Mouse (Mus musculus) heart, embryonic 11.5 days (tissue): ENCODE measurements around the gene Blvrb. TPM values are rescaled to one million over a fixed set of nuclear protein-coding genes. Genes with fewer than 3 reads are reported as not detected.

Source experiments
- ATAC-seq: fragments of 200-750 bp; cut with Nextera tagmentation; replicated peaks from 2 replicates; pipeline ENCODE4 v1.8.0; 2017; ENCODE audit warnings: moderate library complexity; ENCODE audit not compliant: insufficient number of reproducible peaks, low FRiP score, low TSS enrichment
- H3K27ac ChIP-seq: fragments of 300-500 bp; sonication (generic); 2 replicates; pipeline ENCODE4 v1.5.1; 2014; ENCODE audit warnings: mild to moderate bottlenecking, low read depth, low read length
- H3K27me3 ChIP-seq: fragments of 300-500 bp; sonication (generic); 2 replicates; pipeline ENCODE4 v1.6.1; 2014; ENCODE audit warnings: mild to moderate bottlenecking, low read length, mixed read lengths; ENCODE audit not compliant: control insufficient read depth, insufficient read depth
- H3K36me3 ChIP-seq: fragments of 300-500 bp; sonication (generic); 2 replicates; pipeline ENCODE4 v1.6.1; 2014; ENCODE audit warnings: mild to moderate bottlenecking, low read length, moderate library complexity, mixed read lengths; ENCODE audit not compliant: control insufficient read depth, insufficient read depth
- H3K4me1 ChIP-seq: fragments of 300-500 bp; sonication (generic); 2 replicates; pipeline ENCODE4 v1.6.1; 2014; ENCODE audit warnings: low read length; ENCODE audit not compliant: control insufficient read depth, insufficient read depth
- H3K4me2 ChIP-seq: fragments of 300-500 bp; sonication (generic); 2 replicates; pipeline ENCODE4 v1.6.1; 2014; ENCODE audit warnings: mild to moderate bottlenecking, moderate library complexity
- H3K4me3 ChIP-seq: fragments of 300-500 bp; sonication (generic); 2 replicates; pipeline ENCODE4 v1.5.1; 2014; ENCODE audit warnings: low read depth, low read length
- H3K9ac ChIP-seq: fragments of 300-500 bp; sonication (generic); 2 replicates; pipeline ENCODE4 v1.6.1; 2014; ENCODE audit warnings: mild to moderate bottlenecking, low read depth, low read length, moderate library complexity
- H3K9me3 ChIP-seq: fragments of 300-500 bp; sonication (generic); replicated peaks from 2 replicates; pipeline ENCODE4 v1.6.1; 2016; ENCODE audit warnings: low read length; ENCODE audit not compliant: control insufficient read depth
- WGBS: fragments of 180-500 bp; shearing (Covaris S2); extraction: QIAGEN DNeasy Blood & Tissue Kit; methylation state at CpG from one replicate; pipeline ENCODE4 v1.1.7; 2014; ENCODE audit not compliant: insufficient replicate concordance; 5-methylcytosine and 5-hydroxymethylcytosine counted together
- polyA plus RNA-seq: library from polyadenylated mRNA; unstranded; fragments of >200 nt; fragmentation: Nextera tagmentation; extraction: Ambion mirVana; gene quantifications from 2 replicates; pipeline ENCODE4 v1.2.1, GENCODE M21; 2014

The Blvrb gene
- polyA plus RNA-seq, 1 experiment from 2014 or later = 121 TPM

- WGBS = 3% methylated on average over 16 of the region's 18 CpGs
- peaks cover 9% of the 10 kb centered on the region; the same call in 1 of the 2 replicates for H3K4me1 ChIP-seq
- no peaks in the 10 kb centered on the region for H3K36me3 ChIP-seq
- peak overlapping the region; percentile 54 for H3K4me3 ChIP-seq
- peak overlapping the region; percentile 99 for H3K4me2 ChIP-seq
- peaks cover 19% of the 10 kb centered on the region for H3K27me3 ChIP-seq
- H3K27ac ChIP-seq = no peak overlapping the region
- no peak for ATAC-seq
- no peaks in the 10 kb centered on the region for H3K9me3 ChIP-seq
- peak overlapping the region; percentile 68 for H3K9ac ChIP-seq
These were observed 1.7 kb upstream of the Blvrb start for GRCm38 (mm10) chr7:27446051-27446450.

GRCm38 (mm10) chr7:27446521-27447418 is 1.0 kb upstream of the Blvrb start:
- Histone ChIP-seq H3K4me3 (peak overlapping the region; percentile 54), H3K9ac (peak overlapping the region; percentile 68), H3K4me1 (peaks cover 9% of the 10 kb centered on the region; the same call in 1 of the 2 replicates), H3K9me3 (no peaks in the 10 kb centered on the region), H3K27ac (no peak overlapping the region), H3K27me3 (peaks cover 19% of the 10 kb centered on the region), H3K4me2 (peak overlapping the region; percentile 99), H3K36me3 (no peaks in the 10 kb centered on the region)
- WGBS = 8% methylated on average over 45 of the region's 53 CpGs
- 0 out of 2 replicates have a peak, but pooled peaks have one; percentile 0 for ATAC-seq

GRCm38 (mm10) chr7:27448421-27449206 is 836 bp downstream of the Blvrb start:
- H3K36me3 ChIP-seq = no peaks in the 10 kb centered on the region
- no peaks in the 10 kb centered on the region for H3K9me3 ChIP-seq
- H3K4me3 ChIP-seq = peak overlapping the region; percentile 56
- H3K4me2 ChIP-seq = peak overlapping the region; percentile 99
- WGBS = 46% methylated on average over 15 of the region's 15 CpGs
- peak overlapping the region; percentile 85 for H3K27ac ChIP-seq
- peak overlapping the region; percentile 70 for H3K9ac ChIP-seq
- peaks cover 9% of the 10 kb centered on the region; the same call in 1 of the 2 replicates for H3K4me1 ChIP-seq
- peak; percentile 48 for ATAC-seq
- H3K27me3 ChIP-seq = peaks cover 19% of the 10 kb centered on the region

GRCm38 (mm10) chr7:27449256-27449862 is 1.6 kb downstream of the Blvrb start:
- 54% methylated on average over 10 of the region's 10 CpGs for WGBS
- Histone ChIP-seq H3K4me2 (peak overlapping the region; percentile 99), H3K9me3 (no peaks in the 10 kb centered on the region), H3K4me3 (peak overlapping the region; percentile 56), H3K36me3 (no peaks in the 10 kb centered on the region), H3K9ac (peak overlapping the region; percentile 36; the same call in 1 of the 2 replicates), H3K27ac (peak overlapping the region; percentile 85), H3K4me1 (peaks cover 9% of the 10 kb centered on the region; the same call in 1 of the 2 replicates), H3K27me3 (peaks cover 18% of the 10 kb centered on the region)
- no peak for ATAC-seq

- H3K9ac ChIP-seq = no peak overlapping the region
- H3K36me3 ChIP-seq = no peaks in the 10 kb centered on the region
- no peaks in the 10 kb centered on the region; the same call in 1 of the 2 replicates for H3K27me3 ChIP-seq
- H3K27ac ChIP-seq = no peak overlapping the region
- WGBS = 93% methylated on average over 2 of the region's 2 CpGs
- no peak overlapping the region for H3K4me3 ChIP-seq
- H3K4me1 ChIP-seq = peaks cover 6% of the 10 kb centered on the region; the same call in 1 of the 2 replicates
- no peak for ATAC-seq
- H3K9me3 ChIP-seq = no peaks in the 10 kb centered on the region
- no peak overlapping the region for H3K4me2 ChIP-seq
These were observed 3.6 kb downstream of the Blvrb start for GRCm38 (mm10) chr7:27451359-27451758.

- Histone ChIP-seq H3K9ac (no peak overlapping the region), H3K4me3 (no peak overlapping the region), H3K27me3 (no peaks in the 10 kb centered on the region), H3K36me3 (no peaks in the 10 kb centered on the region), H3K9me3 (no peaks in the 10 kb centered on the region), H3K4me2 (no peak overlapping the region), H3K27ac (no peak overlapping the region), H3K4me1 (no peaks in the 10 kb centered on the region)
- no peak for ATAC-seq
- 55% methylated on average over 13 of the region's 13 CpGs for WGBS
These were observed 4.5 kb downstream of the Blvrb start for GRCm38 (mm10) chr7:27452206-27452770.

GRCm38 (mm10) chr7:27454461-27455121 is 6.8 kb downstream of the Blvrb start:
- no peak overlapping the region for H3K9ac ChIP-seq
- ATAC-seq = no peak
- 57% methylated on average over 10 of the region's 10 CpGs for WGBS
- H3K27ac ChIP-seq = no peak overlapping the region
- H3K4me3 ChIP-seq = no peak overlapping the region
- no peak overlapping the region for H3K4me2 ChIP-seq
- H3K4me1 ChIP-seq = no peaks in the 10 kb centered on the region
- no peaks in the 10 kb centered on the region for H3K36me3 ChIP-seq
- H3K27me3 ChIP-seq = no peaks in the 10 kb centered on the region
- no peaks in the 10 kb centered on the region for H3K9me3 ChIP-seq
